Mouse (Mus musculus): ENCODE data around the gene Trim40.

- TF ChIP-seq GATA1 (IDR thresholded peaks at IDR 0.05; ENCODE audit: low read length) (peak; percentile 99), TAL1 (IDR thresholded peaks at IDR 0.05; ENCODE audit: low read length) (peak; percentile 99)
Observed at GRCm38 (mm10) chr17:36869284-36869954, 20.5 kb downstream of the Trim40 start, which contains the start of gene Trim10.
